Mouse (Mus musculus) ovary, postnatal 10 days (tissue): ENCODE measurements around the gene Tenm2.

Experiments used
- DNase-seq: peaks from one replicate; pipeline ENCODE4 v3.0.0; 2022; ENCODE audit warnings: low spot score

Gene Tenm2

DNA sequence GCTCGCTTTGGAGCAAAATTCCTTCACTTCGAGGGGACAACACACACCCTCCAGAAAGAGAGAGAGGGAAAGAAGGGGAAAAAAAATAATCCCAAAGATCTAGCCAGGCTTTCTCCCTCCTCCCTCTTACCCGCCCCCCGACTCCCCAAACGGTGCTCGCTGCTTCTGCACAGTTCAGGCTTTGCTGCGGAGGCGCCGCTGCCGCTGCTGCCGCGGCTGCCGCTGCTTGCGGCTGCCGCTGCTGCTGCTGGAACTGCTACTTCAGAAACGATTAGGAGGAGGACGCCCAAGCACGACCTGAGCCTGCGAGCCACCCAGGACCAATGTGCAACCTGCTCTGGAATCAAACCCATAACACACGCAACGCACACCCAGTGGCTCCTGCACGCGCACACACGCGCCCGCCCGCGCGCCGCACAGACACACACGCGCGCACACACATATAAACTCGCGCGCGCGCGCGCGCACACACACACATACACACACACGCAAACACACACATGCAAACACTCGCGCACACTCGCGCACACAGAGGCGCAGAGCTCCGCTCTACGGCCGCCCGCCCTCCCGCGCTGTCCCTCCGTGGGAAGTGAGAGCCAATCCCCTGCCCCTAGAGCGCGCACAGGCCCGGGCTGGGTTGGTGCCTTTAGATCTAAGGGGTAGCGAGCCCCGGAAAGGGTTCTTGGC, at the start of gene Tenm2:
Gene Tenm2 (minus strand): TSS at position 51 of the 687 bp plus-strand sequence.
- peak; percentile 7 for DNase-seq

DNA sequence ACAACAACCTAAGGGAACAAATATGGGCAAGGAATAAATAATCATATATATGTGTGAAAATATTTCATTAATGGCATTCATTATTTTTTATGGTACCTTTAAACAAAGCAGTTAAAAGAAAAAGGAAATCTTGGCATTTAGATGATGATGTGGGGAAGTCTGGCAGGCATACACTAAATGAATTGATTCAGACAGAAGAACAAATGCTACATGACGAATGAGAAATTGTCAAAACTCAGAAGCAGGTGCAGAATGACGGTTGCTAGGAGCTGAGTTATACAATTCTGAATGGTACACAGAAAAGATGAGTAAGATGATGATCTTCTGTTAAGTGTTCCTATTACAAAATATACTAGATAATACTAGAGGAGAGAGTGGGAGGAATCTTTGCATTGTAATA, 49.4 kb upstream of the Tenm2 start:
- no peak for DNase-seq

DNA sequence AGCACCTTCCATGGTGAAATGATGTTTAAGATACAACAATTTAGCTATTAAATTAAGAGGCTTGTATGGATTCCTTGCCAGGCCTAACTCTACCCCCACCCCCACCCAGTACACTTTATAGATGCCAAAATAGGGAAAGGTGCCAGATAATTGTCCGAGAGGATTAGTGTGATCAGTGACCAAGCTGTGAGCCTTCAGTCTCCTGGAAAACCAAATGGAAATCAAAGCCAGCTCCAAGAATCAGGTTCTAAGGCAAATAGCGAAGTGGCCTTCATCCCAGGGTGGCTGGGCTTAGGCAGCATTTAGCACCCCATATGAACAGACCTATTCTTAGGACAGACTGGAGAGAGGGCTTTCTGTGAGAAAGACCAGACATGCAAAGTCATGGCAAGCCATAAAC, 13.0 kb upstream of the Tenm2 start:
- DNase-seq: no peak

DNA sequence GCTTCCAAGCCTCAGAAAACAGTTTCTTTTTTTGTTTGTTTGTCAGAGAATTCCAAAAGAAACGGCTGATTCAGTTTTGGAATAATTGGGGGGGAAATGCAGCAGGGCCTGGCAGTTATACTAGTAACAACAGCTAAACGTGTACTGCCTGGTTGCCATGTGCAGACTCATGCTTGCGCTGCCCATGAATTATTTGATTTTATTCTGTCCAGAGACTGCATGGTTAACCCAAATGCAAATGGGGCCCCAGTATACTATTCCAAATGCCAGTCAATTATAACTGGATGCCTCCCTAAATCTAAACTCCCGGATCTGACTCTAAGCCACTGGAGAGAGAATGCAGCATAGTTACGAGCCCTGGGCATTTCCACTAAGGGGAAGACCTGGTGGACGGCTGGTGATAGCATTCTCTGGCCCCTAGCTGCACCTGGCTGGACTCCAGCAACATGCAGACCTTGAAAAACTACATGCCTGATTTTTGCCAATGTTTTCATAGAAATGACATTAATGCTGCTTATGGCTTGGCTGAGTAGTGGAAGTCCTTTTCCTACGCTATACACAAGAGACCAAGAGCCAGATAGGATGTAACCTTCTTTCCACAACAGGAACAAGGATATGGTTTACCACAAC, 1.4 kb upstream of the Tenm2 start:
- no peak for DNase-seq

DNA sequence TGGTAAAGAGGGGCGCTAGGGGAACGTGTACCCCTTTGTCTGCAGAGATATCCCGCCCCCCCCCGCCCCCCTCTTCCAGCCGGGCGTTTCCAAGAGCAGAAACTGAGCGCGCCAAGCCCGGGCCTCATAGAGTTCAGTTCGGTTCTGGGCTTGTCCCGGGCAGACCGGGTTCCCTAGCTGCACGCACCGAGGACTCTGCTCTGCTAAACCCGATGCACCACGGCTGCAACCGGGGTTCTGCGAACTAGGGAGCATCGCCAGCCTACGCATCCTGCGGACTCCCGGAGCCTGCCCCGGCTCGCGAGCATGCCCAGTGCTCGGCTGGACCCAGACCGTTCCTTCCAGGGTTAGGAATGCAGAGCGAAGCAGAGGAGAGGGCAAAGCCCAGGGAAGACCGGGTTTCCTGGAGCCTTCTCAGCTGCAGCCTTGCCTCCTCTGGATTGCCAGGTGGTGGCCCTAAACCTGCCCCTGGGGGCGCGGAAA, 878 bp upstream of the Tenm2 start:
- peak; percentile 22 for DNase-seq

DNA sequence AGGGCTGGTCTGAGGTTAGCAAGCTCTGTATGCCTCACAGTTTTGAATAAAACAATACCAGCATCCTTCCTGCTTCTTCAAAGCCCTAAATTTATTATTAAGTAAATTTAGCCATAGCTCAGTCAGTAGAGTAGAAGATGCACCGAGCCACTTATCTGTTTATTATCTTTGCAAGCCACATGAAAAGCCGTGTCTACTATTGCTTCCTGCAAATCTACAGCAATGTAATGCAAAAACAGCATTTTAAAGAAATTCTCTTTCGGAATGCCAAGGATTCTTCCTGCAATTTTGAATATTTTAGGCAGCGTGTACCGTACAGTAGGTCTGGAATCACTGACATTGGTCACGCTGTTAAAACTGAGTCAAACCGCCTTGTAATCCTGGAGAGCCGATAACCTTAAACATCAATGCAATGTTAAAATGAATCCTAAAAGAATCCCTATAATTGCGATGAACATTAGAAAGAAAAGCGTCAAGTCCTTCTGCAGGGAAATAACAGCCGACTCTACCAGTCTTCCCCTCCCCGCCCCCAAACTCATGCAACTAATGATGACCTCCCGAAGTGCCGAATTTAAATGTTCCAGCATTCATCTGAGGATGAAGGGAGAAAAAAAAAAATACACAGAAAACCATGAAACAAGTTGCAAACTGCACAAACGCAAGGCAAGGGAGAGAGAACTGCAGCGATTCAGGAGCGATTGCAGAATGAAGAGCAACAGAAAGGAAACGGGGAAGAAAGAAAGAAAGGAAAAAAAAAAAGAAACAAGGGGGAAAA, 556 bp downstream of the Tenm2 start:
- no peak for DNase-seq

DNA sequence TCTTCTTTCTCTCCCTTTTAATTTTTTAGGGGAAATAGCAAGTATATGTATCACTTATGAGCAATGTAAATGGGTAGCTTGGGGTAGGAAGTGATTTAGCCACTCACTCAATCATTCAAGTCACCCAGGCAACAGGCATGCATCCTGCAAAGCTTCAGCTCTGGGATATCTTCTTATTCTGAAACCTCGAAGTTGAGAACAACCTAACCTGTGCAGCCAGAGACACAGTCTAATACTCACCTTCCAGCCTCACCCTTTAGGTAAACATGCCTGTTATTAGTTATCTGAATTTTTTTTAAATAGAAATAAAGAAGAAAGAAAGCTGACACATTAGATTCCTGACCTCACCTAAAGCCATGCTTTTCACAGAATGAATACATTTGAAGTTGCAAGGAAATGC, 8.4 kb downstream of the Tenm2 start:
- no peak for DNase-seq

DNA sequence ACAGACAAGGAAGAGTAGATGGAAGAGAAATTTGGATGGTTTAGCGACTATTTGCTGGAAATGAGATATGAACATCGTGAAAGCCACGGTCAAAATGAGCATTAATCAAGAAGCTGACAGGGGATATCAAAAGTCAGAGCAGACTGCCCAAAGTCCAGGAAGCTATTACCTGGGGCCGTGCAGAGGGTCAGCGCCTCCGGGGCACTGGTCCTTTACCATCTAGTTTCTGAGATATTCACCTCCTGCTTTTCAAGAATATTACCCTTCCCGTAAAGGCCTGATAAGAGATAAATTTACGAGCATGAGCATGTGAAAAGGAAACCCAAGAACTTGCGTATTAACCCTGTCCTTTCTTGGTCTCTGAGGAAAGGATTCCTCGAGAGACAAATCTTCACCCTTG, 8.8 kb downstream of the Tenm2 start:
- no peak for DNase-seq

DNA sequence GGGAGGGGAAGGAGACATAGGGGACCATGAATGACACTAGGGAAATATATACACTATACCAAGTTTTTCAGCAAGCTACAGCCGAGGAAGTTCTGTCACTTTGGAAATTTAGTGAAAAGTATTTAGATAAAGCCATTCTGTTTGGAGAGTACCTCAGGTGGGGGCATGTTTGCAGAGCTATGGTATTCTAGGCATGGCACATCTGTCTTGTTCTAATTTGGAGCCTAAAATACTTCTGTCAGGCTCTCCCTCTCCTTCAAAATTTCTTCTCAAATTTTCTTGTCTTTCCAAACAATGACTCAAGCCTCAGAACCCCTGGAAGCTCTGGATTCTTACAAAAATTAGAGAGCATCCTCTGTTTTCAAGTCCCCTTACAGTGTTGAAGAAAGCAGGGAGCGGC, 13.0 kb downstream of the Tenm2 start:
- DNase-seq: no peak

DNA sequence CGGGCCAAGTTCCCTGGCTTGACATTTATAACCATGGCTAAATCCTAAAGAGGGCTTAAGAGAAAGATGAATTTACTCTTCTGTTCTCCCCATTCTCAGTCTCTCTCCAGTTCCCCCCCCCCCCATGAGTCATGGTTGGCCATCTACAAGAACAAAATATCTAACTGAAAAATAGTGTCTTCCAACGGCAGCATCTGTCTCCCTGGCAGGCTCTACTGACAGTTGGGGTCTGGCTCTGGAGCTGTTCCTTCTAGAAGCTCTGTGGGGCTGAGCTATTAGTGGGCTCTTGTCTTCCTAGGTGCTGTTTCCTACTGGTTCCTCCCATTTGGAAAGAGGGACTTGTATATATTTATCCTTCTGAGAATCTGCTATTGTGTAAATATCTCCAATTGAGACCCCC, 13.7 kb downstream of the Tenm2 start:
- DNase-seq: no peak

DNA sequence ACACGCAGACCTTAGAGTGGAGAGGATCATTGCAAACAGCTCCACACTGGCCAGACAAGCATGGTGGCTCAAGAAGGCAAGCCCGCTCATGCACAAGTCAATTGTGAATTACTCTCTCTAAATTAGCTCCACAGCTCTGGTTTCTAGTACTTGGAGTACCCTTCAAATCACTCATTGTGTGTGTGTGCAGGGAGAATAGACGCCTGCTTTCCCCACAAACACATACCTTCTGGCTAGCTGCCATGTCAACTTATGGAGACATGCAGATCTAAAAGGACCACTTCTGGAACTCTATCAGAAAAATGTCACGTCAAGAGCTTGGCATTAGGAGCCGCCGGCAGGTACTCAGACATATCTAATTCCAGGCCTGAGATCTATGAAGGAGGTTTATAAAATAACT, 14.8 kb downstream of the Tenm2 start:
- DNase-seq: no peak

DNA sequence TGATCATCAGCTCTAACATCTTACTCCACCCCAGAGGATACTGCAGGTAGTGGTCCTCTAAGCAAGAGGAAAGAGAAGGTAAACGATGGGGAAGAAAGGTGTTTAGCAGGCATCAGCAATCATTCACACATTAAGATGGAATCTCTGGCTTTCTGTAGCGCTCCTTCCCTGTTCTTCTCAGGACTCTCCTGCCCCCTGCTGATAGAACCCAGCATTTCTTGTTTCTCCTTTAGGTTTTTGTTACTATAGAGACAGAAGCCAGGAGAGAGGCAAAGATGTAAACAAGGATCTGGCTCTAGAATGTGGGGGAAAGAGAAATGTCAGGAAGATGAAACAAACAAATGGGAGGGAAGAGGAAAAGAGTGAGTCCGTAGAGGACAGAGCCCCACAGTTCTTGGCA, 49.6 kb downstream of the Tenm2 start:
- DNase-seq: no peak

DNA sequence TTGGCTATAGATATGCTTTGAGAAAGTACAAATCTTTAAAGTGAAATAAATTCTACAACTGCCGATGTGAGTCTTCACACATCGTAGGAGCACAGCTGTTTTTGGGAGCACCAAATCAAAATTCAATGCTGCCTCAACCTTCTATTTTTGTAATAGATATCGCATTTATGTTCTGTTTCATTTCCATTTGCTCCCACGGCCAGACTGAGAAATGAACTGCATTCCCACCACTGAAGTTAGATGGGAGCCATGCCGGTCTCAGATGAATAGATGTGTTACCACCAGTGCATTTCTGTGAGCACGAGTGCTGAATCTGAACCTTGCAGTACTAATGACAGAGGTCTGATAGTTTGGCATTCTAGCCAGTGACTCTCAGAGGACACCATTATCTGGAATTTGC, 58.3 kb downstream of the Tenm2 start:
- DNase-seq: no peak

DNA sequence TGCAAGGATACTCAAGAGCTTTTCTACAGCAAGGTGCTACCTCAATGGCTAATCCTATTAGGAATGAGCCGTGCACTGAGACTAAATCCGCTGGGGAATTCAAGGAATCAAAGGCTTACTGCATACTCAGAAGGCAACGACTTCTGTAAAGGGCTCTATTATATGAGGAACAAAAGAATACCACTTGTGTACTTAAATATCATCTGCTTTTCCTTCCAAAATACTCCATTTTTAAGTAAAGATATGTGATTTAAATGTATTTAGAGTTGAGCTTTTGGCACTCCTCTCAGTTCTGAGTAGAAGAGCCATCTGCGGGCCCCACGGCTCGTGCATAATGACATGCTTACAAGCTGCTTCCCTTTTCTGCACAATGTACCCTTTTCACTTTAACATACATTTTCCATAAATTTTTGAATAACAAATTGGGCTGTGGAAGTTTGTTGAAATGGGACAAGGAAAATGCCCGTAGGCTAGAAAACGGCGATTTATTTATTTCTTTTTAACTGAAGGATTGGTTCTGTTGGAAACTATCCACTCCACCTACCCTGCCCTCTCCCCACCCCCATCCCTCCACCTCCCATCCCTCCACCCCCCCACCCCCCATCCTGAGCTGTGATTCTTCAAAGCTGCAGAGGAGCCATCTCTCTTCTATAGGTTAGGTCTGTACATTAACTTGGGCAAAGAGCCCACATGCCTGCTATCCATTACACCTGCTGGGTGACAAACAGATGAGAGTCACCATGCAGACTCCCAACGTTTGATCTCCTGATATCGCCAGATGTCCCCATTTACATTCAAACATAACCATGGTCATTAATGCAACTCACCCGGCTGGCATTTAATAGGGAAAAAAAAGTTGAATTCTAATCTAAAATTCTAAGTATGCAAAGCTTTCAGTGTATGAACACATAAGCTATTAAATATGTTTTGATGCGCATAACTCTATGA, 81.6 kb downstream of the Tenm2 start:
- DNase-seq: no peak

DNA sequence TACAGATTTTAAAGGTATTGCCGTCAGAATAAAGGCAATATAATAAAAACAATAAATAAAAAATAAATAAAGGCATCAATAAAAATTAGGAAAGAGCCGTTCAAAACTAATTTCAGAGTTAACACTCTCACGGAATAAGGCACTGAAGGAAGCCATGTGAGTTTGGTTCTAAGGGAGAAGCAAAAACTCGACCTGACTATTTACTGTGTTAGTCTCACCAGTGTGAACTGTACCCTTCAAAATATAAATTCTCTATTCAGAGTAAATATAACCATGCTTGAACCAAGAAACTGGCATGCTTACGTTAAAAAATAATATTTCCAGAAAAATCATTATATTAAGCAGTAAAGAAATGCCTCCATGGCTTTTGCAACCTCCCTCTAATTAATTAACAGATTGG, 82.4 kb downstream of the Tenm2 start:
- DNase-seq: no peak

DNA sequence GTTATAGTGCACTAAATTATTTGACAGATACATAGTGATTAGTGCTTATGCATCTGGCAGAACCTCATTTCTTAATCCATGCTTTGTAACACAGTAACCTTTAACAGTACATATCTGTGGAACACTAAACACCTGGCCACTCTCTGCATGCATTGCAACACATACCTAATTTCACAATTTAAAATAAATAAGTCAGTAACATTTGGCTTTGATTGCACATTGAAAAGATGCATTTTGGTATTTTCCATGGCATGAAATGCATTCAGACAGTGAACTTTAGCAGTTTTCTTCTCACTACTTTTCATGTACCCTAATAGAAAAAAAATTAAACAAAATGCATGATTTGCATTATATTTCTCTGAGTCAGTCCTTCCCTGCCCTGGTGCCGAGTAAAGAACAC, 85.8 kb downstream of the Tenm2 start:
- DNase-seq: no peak

DNA sequence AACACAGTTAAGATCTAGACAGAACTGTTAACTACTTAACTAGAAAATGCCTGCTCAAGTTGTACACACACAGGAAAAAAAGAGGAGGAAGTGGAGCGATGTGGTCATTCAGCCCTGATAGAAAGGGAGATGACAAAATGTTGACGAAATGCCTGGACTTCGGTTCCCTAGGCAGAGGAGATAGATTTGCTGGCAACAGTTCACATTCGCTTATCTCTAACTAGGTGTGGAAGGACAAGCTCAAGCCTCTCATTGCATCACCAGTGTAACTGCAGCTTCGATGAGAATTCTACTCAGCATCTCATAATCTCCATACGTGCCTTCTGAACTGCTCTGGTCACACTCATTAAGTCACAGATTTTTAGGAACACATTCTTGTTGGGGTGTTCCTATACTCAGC, 91.8 kb downstream of the Tenm2 start:
- DNase-seq: no peak

DNA sequence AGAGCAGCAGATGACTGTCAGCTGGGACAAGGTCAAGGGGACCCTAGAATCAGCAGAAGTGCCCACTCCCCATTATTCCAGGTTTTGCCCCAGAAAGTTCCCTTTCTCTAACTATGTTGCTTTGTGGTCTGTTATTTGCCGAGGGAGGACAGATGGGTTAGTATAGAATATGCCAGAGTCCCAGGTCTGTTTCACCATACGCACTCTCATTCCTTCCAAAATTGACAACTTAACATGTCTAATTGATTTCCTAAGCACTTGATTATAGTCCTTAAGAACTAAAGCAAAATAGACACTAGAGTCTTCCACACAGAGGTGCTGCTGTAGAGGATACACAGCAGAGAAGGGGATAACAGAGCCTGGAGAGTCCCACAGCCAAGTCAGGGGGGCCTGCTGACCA, 92.3 kb downstream of the Tenm2 start:
- no peak for DNase-seq

DNA sequence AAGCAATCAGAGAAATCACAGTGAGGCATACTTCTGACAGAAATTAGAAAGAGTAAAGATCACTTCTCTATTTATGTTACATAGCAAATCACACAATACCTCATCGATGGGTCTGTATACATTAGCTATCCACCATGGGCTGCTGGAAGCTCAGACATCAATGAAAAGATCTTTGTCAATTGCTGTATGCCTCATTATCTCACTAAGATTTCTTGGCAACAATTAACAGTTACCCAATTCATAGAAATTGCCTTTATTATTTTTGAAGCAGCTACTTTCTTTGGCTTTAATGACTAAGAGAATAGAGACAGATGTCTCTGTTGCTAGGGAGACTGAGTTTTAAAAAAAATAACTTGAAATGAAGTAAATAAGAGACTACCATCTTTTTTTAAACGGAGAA, 106.9 kb downstream of the Tenm2 start:
- DNase-seq: no peak

DNA sequence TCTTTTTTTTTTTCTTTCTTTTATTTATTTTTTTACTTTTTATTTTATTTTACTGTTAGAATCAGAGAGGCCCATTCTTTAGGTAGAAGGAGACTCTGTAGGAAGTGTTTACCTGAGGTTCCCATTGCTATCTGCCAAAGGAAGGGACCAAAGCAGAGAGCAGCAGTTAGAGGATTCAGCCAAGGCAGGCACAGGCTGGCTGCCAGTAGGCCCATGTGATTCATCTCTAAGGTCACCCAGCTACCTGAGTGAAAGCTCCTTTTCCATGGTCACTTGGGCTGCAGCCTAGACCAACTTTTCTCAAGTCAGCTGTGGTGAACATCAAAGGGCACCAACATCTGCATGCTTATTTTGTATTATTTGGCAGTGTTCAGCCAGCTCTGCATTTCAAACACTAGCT, 117.7 kb downstream of the Tenm2 start:
- DNase-seq: no peak

DNA sequence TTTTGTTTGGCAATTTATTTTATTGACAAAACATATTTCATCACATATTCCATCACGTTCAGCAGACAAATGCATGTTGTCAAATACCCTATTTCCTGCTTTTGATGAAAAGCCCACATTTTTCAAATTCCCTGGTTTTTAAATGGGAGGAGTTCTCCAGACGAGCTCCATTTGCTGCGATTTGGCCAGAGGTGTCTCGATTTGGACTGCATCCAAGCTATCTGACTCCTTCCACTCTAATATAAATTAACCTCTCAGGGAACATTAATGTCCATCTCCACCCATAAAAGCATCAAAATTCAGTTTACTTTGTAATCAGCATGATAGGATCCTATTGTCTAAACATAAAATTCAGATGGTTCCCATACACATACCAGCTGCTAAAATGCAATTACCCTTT, 120.6 kb downstream of the Tenm2 start:
- DNase-seq: no peak

DNA sequence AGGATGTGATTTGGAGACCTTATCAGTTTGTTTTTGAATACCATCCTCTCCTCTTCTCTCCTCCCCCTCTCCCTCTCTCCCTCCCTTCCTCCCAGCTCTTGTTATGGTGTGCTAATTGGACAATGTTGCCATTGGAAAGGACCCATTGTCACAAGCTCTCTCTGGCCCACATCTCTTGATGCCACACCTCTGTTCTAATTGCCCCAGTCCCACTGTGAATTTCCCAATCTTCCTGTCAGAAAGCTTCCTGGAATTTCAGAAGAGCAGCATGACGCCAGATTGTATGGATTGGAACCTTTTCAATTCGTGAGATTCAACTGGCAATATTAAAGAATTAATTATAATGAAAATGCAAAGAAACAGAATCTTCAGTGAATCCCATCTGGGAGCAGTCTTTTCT, 128.7 kb downstream of the Tenm2 start:
- DNase-seq: no peak
